Mouse (Mus musculus): Measurements from ENCODE around the gene Spock3. TPM values are rescaled to one million over a fixed set of nuclear protein-coding genes. Genes with fewer than 3 reads are reported as not detected.

Spock3 gene
- polyA plus RNA-seq, 1 experiment from 2014 or later: 69.3 TPM

DNA sequence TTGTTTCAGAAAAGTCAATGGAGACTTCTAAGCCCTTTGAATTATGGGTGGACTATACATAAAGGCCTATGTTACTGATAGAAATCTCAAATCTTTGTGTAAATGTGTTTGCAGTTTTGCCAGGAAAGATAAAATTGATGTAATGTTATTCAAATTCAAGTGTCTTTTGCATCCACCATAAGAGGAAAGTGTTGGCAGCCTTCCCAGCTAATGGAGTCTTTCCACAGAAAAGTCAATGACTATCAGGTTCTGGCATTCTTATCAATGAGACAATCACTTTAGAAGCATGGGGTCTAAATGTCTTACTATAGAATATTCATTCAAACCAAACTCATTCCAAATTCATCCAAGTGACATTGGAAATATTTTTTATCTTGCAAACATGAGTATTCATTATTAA is 214.5 kb downstream of the Spock3 start:
- no peak for ATAC-seq (ENCODE audit: low FRiP score)
- H3K4me3 ChIP-seq: no peak overlapping the region
- no peak overlapping the region for H3K27ac ChIP-seq

DNA sequence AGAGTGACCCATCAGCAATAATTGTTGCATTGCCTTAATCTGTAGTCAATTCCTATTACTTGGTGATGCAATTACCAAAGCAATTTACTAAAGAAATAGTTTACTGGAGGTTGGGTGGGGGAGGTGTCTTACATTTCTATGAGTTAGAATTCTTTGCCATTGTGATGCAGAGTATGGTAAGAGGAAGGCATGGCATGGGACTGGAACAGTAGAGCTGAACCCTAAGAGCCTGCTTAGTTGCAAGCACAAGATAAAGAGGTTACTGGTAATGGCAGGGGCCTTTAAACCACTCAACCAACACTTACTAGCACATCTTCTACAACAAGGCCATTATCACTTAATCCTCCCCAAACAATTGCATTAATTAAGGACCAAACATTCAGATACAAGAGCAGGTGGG is 219.1 kb downstream of the Spock3 start:
- Histone ChIP-seq H3K27me3 (no peaks in the 10 kb centered on the region), H3K4me2 (no peak overlapping the region), H3K4me1 (replicated peaks) (no peaks in the 10 kb centered on the region), H3K9me3 (no peaks in the 10 kb centered on the region), H3K4me3 (no peak overlapping the region), H3K9ac (no peak overlapping the region), H3K36me3 (no peaks in the 10 kb centered on the region), H3K27ac (no peak overlapping the region)
- ATAC-seq (ENCODE audit: low FRiP score): no peak

More for the DNA sequence above, 214.5 kb downstream of the Spock3 start:
- Histone ChIP-seq H3K9me3 (no peaks in the 10 kb centered on the region), H3K4me2 (no peak overlapping the region), H3K9ac (no peak overlapping the region), H3K36me3 (no peaks in the 10 kb centered on the region), H3K4me1 (replicated peaks) (no peaks in the 10 kb centered on the region), H3K27me3 (no peaks in the 10 kb centered on the region)

DNA sequence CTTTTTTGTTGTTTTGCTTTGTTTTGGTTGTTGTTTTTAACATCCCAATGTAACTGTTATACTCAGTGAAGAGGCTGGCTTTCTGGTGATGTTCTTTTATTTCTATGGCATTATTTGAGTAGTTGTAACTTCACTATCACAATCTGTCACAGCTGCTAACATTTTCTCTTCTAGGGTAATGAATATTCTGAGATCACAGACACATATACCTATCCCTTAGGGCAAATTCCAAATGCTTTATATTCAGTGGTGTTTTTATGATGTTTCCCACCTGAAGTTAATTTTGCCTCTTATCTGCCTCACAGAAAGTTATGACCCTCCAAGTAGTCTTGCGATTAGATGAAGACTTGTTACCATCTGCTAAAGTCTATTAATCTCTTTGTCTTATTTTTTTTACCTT is 230.5 kb downstream of the Spock3 start:
- H3K4me1 ChIP-seq (replicated peaks): no peaks in the 10 kb centered on the region
- WGBS: 78% methylated on average over 1 of the region's 1 CpGs
- no peaks in the 10 kb centered on the region for H3K9me3 ChIP-seq
- no peak overlapping the region for H3K4me3 ChIP-seq
- ATAC-seq (ENCODE audit: low FRiP score): no peak
- H3K36me3 ChIP-seq: no peaks in the 10 kb centered on the region
- H3K9ac ChIP-seq: no peak overlapping the region
- H3K27me3 ChIP-seq: no peaks in the 10 kb centered on the region
- no peak overlapping the region for H3K4me2 ChIP-seq
- no peak overlapping the region for H3K27ac ChIP-seq

- ATAC-seq (ENCODE audit: low FRiP score): no peak; the same call in 1 of the 2 replicates
- H3K36me3 ChIP-seq: no peaks in the 10 kb centered on the region
- H3K9me3 ChIP-seq: no peaks in the 10 kb centered on the region
- H3K27ac ChIP-seq: no peak overlapping the region
- no peak overlapping the region for H3K4me2 ChIP-seq
- H3K4me1 ChIP-seq (replicated peaks): no peaks in the 10 kb centered on the region
- H3K9ac ChIP-seq: no peak overlapping the region
- no peak overlapping the region for H3K4me3 ChIP-seq
- H3K27me3 ChIP-seq: no peaks in the 10 kb centered on the region
Measured at GRCm38 (mm10) chr8:63258812-63259385, 308.1 kb downstream of the Spock3 start.

GRCm38 (mm10) chr8:63262516-63262915 is 311.7 kb downstream of the Spock3 start:
- 72% methylated on average over 4 of the region's 4 CpGs for WGBS
- no peak overlapping the region for H3K4me3 ChIP-seq
- no peaks in the 10 kb centered on the region for H3K36me3 ChIP-seq
- H3K9ac ChIP-seq: no peak overlapping the region
- H3K4me1 ChIP-seq (replicated peaks): no peaks in the 10 kb centered on the region
- H3K27me3 ChIP-seq: no peaks in the 10 kb centered on the region
- no peak for ATAC-seq (ENCODE audit: low FRiP score)
- no peaks in the 10 kb centered on the region for H3K9me3 ChIP-seq
- H3K4me2 ChIP-seq: no peak overlapping the region
- no peak overlapping the region for H3K27ac ChIP-seq

DNA sequence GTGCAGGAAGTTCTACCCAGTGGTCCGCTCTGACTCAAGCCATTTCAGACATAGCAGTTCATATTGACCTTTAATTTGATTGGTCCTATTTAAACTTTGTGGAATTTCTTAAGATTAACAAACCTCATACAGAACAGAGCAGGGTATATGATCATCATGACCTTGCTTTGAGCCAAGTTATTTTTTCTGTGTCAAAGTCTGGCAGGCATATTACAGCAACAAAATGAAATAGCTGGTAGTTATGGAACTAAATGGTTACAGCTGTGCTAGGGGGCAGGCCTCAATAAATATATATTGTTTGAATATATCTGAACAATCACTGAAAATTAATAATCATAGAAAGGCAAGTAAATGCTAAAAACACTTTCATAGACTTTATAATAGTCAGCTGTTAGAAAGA is 384.6 kb downstream of the Spock3 start:
- no peak overlapping the region for H3K4me2 ChIP-seq
- H3K9ac ChIP-seq: no peak overlapping the region
- H3K9me3 ChIP-seq: no peaks in the 10 kb centered on the region
- no peaks in the 10 kb centered on the region for H3K4me1 ChIP-seq (replicated peaks)
- H3K27ac ChIP-seq: no peak overlapping the region
- H3K36me3 ChIP-seq: no peaks in the 10 kb centered on the region
- no peak overlapping the region for H3K4me3 ChIP-seq
- no peak for ATAC-seq (ENCODE audit: low FRiP score)
- 93% methylated on average over 1 of the region's 1 CpGs for WGBS
- H3K27me3 ChIP-seq: no peaks in the 10 kb centered on the region

DNA sequence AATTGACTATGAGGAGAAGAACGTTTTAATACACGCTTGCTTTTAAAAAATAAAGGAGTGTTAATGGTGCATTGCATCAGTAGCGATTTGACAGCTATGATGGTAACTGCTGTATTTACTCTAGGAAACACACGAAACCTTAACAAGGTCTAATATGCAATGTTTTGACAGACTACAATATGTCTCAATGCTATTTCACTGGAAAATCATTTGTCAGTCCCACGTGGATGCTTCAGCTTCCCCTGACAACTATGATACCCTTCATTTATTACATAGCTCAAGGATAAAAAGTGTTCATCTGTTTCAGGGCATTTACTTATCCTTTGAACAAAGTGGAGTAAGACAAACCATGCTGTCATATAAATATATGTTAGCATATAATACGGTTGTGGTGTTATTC is 417.8 kb downstream of the Spock3 start:
- Histone ChIP-seq H3K4me1 (replicated peaks) (no peaks in the 10 kb centered on the region), H3K4me3 (no peak overlapping the region), H3K36me3 (no peaks in the 10 kb centered on the region), H3K9me3 (no peaks in the 10 kb centered on the region), H3K27me3 (no peaks in the 10 kb centered on the region), H3K9ac (no peak overlapping the region), H3K4me2 (no peak overlapping the region), H3K27ac (no peak overlapping the region)
- no peak for ATAC-seq (ENCODE audit: low FRiP score)
- WGBS: 78% methylated on average over 6 of the region's 6 CpGs

GRCm38 (mm10) chr8:63397659-63398058 is 446.9 kb downstream of the Spock3 start:
- no peak overlapping the region for H3K27ac ChIP-seq

More at GRCm38 (mm10) chr8:63397659-63398058, 446.9 kb downstream of the Spock3 start:
- Histone ChIP-seq H3K4me3 (no peak overlapping the region), H3K27me3 (no peaks in the 10 kb centered on the region), H3K9me3 (no peaks in the 10 kb centered on the region), H3K36me3 (no peaks in the 10 kb centered on the region), H3K4me1 (replicated peaks) (no peaks in the 10 kb centered on the region), H3K4me2 (no peak overlapping the region), H3K9ac (no peak overlapping the region)
- no peak for ATAC-seq (ENCODE audit: low FRiP score)
